Mouse (Mus musculus): ENCODE measurements at regions not wholly inside any gene's neighbourhood (a gene's known extent, or its start where the extent isn't known, plus 50 kb on each side); places are given as distances from the start of the nearest gene placed in this dataset.

DNA sequence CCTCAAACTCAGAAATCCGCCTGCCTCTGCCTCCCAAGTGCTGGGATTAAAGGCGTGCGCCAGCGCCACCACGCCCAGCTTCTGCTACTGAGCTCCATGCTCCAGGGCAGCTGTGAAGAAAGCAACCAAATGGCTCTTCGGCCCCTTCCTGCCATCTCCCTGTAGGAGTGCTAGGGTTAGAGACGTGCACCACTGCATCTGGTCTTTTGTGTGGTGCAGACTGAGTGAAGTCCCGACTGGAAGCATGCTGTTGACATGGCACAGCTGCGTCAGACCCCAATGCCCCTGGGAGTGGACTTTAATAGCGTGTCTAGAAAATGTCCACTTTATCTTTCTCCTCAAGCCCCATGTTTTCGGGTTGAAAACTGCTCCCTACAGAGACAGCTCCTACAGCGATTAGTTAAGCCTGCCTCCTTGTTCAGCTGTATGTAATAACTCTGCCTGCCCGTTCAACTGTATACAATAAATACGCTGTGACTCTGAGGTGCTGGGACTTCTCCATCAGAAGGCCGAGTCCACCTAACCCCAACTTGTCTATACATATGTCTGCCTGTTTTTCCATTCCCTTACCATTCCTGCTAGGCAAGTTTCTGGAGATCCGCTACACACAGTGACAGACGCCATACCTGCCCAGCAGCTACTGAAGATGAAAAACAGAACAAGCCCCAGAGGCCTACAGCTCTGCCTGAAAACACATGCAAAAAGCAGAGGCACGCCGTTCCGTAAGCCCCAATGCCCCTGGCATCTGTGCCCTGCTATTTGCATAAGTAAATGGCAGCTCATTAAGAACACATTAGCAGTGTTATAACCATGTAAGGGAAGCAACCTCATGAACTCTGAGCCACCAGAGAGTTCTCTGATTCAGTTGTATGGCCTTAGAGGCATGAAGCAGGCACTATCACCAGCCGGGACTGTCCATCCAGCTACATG, 105.2 kb downstream of the Ier5 start:
- TF ChIP-seq CHD2 (IDR thresholded peaks at IDR 0.05; ENCODE audit: low read depth, low read length), result no peak
- TF ChIP-seq ZNF384 (IDR thresholded peaks at IDR 0.05; ENCODE audit: low read depth, low read length), result no peak
- no peak for TF ChIP-seq ZC3H11A (IDR thresholded peaks at IDR 0.05; ENCODE audit: borderline replicate concordance, low read depth, low read length)
- TF ChIP-seq HCFC1 (IDR thresholded peaks at IDR 0.05; ENCODE audit: borderline replicate concordance, insufficient read depth, low read length), result no peak
- no peak for TF ChIP-seq MAFK (IDR thresholded peaks at IDR 0.05; ENCODE audit: insufficient read depth, low read depth, low read length)
